Mouse (Mus musculus): ENCODE measurements around the gene 2200002D01Rik.

GRCm38 (mm10) chr7:29244732-29245416 is 3.4 kb downstream of the 2200002D01Rik start:
- TF ChIP-seq POLR2A (IDR thresholded peaks at IDR 0.05; ENCODE audit: borderline replicate concordance, low read depth, low read length), result no peak
- no peak for TF ChIP-seq CTCF (IDR thresholded peaks at IDR 0.05; ENCODE audit: low read depth, low read length)

Measured in bone marrow macrophage, adult 2 months (primary cell).